Mouse (Mus musculus): ENCODE measurements at regions not wholly inside any gene's neighbourhood (a gene's known extent, or its start where the extent isn't known, plus 50 kb on each side); places are given as distances from the start of the nearest gene placed in this dataset.

DNA sequence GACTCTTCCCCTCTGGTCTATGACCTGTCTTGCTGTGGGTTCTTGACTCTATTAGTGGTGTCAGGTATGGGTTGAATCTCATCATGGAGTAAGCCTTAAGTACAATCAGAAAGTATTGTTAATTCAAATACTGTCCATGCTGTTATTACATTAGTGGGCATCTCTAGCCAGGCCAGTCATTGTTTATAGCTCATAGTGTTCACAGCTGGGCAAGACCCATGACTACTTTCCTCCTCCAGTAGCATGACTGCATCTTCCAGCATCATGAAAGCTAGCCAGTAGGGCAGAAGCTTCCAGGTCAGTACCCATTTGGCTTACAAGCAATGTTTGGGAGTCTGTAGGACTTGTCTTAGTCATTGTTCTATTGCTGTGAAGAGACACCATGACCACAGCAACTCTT, 81.4 kb downstream of the Fam168b start:
- TF ChIP-seq CTCF (IDR thresholded peaks at IDR 0.05; ENCODE audit: control insufficient read depth, insufficient read depth, low read length) (no peak), POLR2A (IDR thresholded peaks at IDR 0.05; ENCODE audit: borderline replicate concordance, control insufficient read depth, low read depth, low read length) (no peak)
